Mouse (Mus musculus): ENCODE results near the gene 1700029H14Rik. TPM values are rescaled to one million over a fixed set of nuclear protein-coding genes. Genes with fewer than 3 reads are reported as not detected.

Gene 1700029H14Rik
- polyA plus RNA-seq (2014; fragmentation: Illumina TruSeq; extraction: RNeasy Lipid Tissue Mini Kit (QIAGEN cat#74804); ENCODE audit: low read depth, low replicate concordance): not detected

DNA sequence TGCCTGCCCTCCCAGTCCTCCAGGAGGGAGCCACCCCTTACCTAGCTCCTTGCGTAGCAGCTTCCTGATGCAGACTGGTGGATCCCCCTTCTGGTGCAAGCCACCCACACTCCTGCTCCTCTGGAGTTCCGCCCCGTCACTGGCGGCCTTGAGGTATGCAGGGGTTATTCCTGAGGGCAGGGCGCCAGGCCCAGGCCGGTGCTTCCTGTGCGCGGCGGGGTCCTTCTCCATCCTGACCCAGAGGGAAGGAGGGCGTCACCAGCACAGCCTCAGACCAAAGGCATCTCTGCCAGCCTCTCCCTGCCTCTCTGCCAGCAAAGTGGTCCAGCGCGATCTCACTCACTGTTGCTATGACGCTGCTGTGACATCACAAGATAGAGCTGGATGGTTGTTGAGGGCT, at the start of gene 1700029H14Rik:
Gene 1700029H14Rik (minus strand): TSS at position 344 of the 400 bp plus-strand sequence.

Other genes starting within 250 kb of the 1700029H14Rik start
- 10.9 TPM for gene Tfdp1, start 223.7 kb downstream of the 1700029H14Rik start, polyA plus RNA-seq (2014; fragmentation: Illumina TruSeq; extraction: RNeasy Lipid Tissue Mini Kit (QIAGEN cat#74804); ENCODE audit: low read depth, low replicate concordance)
- gene Atp4b, start 165.6 kb downstream of the 1700029H14Rik start, polyA plus RNA-seq (2014; fragmentation: Illumina TruSeq; extraction: RNeasy Lipid Tissue Mini Kit (QIAGEN cat#74804); ENCODE audit: low read depth, low replicate concordance): not detected
- not detected for gene Grk1, start 157.4 kb downstream of the 1700029H14Rik start, polyA plus RNA-seq (2014; fragmentation: Illumina TruSeq; extraction: RNeasy Lipid Tissue Mini Kit (QIAGEN cat#74804); ENCODE audit: low read depth, low replicate concordance)
- not detected for gene Tmem255b, start 127.3 kb downstream of the 1700029H14Rik start, polyA plus RNA-seq (2014; fragmentation: Illumina TruSeq; extraction: RNeasy Lipid Tissue Mini Kit (QIAGEN cat#74804); ENCODE audit: low read depth, low replicate concordance)
- 2.4 TPM for gene Gas6, start 68.0 kb downstream of the 1700029H14Rik start, polyA plus RNA-seq (2014; fragmentation: Illumina TruSeq; extraction: RNeasy Lipid Tissue Mini Kit (QIAGEN cat#74804); ENCODE audit: low read depth, low replicate concordance)
- 3.3 TPM for gene Rasa3, start 115.1 kb upstream of the 1700029H14Rik start, polyA plus RNA-seq (2014; fragmentation: Illumina TruSeq; extraction: RNeasy Lipid Tissue Mini Kit (QIAGEN cat#74804); ENCODE audit: low read depth, low replicate concordance)
- gene Cfap97d2, start 143.4 kb upstream of the 1700029H14Rik start, polyA plus RNA-seq (2014; fragmentation: Illumina TruSeq; extraction: RNeasy Lipid Tissue Mini Kit (QIAGEN cat#74804); ENCODE audit: low read depth, low replicate concordance): not detected
- gene Cdc16, start 195.2 kb upstream of the 1700029H14Rik start, polyA plus RNA-seq (2014; fragmentation: Illumina TruSeq; extraction: RNeasy Lipid Tissue Mini Kit (QIAGEN cat#74804); ENCODE audit: low read depth, low replicate concordance): 25.7 TPM
- gene Upf3a, start 223.2 kb upstream of the 1700029H14Rik start, polyA plus RNA-seq (2014; fragmentation: Illumina TruSeq; extraction: RNeasy Lipid Tissue Mini Kit (QIAGEN cat#74804); ENCODE audit: low read depth, low replicate concordance): 5.5 TPM

Measured in liver, adult 10 weeks (tissue).